Mouse (Mus musculus) liver, embryonic 12.5 days (tissue): ENCODE data around the gene Ren1. TPM values are rescaled to one million over a fixed set of nuclear protein-coding genes. Genes with fewer than 3 reads are reported as not detected.
A peak's percentile ranks its signal among the peaks of the same experiment; 100 is the strongest.

Experiments used
- ATAC-seq: fragments of 200-750 bp; cut with Nextera tagmentation; 2 replicates; pipeline ENCODE4 v1.8.0; 2017; ENCODE audit warnings: moderate number of reproducible peaks, mild to moderate bottlenecking, moderate library complexity
- H3K27ac ChIP-seq: fragments of 300-500 bp; sonication (generic); 2 replicates; pipeline ENCODE4 v1.5.1; 2016; ENCODE audit warnings: mild to moderate bottlenecking
- H3K27me3 ChIP-seq: fragments of 300-500 bp; sonication (generic); replicated peaks from 2 replicates; pipeline ENCODE4 v1.6.1; 2016; ENCODE audit warnings: mild to moderate bottlenecking, moderate library complexity
- H3K36me3 ChIP-seq: fragments of 300-500 bp; sonication (generic); 2 replicates; pipeline ENCODE4 v1.6.1; 2016; ENCODE audit warnings: mild to moderate bottlenecking, moderate library complexity
- H3K4me1 ChIP-seq: fragments of 300-500 bp; sonication (generic); 2 replicates; pipeline ENCODE4 v1.6.1; 2016
- H3K4me2 ChIP-seq: fragments of 300-500 bp; sonication (generic); 2 replicates; pipeline ENCODE4 v1.6.1; 2016; ENCODE audit warnings: mild to moderate bottlenecking, moderate library complexity
- H3K4me3 ChIP-seq: fragments of 300-500 bp; sonication (generic); 2 replicates; pipeline ENCODE4 v1.5.1; 2016; ENCODE audit warnings: mild to moderate bottlenecking, moderate library complexity
- H3K9ac ChIP-seq: fragments of 300-500 bp; sonication (generic); 2 replicates; pipeline ENCODE4 v1.6.1; 2016; ENCODE audit warnings: mild to moderate bottlenecking, moderate library complexity
- H3K9me3 ChIP-seq: fragments of 300-500 bp; sonication (generic); replicated peaks from 2 replicates; pipeline ENCODE4 v1.6.1; 2016; ENCODE audit warnings: mild to moderate bottlenecking, moderate library complexity
- WGBS: fragments of 180-500 bp; shearing (Covaris S2); methylation state at CpG from one replicate; pipeline ENCODE4 v1.1.7; 2016; ENCODE audit not compliant: insufficient replicate concordance; 5-methylcytosine and 5-hydroxymethylcytosine counted together
- polyA plus RNA-seq: library from polyadenylated mRNA; unstranded; fragments of >200 nt; fragmentation: Nextera tagmentation; extraction: Ambion mirVana; gene quantifications from 2 replicates; pipeline ENCODE4 v1.2.1, GENCODE M21; 2016

The Ren1 gene
- polyA plus RNA-seq, 1 experiment from 2014 or later: 0.39 TPM

- no peak for ATAC-seq
- no peak overlapping the region for H3K9ac ChIP-seq
Observed at GRCm38 (mm10) chr1:133382008-133382407, 31.7 kb downstream of the Ren1 start.

DNA sequence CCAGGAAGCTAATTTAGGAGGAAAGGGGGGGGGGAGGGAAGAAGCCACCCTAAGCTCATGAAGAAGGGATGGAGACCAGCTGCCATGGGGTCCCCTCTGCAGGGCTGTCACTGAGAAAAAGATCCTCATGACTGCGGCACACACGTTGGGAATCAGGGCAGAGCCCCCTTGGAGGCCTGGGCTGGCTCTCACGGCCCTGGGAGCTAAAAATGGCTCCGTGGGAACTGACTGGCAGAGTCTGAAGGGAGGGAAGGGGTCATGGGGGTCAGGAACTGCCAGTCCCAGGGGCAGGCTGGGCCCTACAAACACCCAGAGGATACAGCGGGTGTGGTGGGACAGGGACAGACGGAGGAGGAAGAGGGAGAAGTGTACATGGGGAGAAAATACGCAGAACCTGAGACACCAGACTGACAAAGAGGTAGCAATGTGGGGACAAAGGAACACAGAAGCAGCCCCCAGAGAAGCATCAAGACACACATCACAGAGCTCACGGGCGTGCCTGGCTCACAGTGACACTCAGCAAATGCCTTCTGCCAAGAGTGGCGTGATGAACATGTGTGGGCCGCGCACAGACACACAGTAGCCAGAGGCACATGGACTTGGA lies 32.3 kb downstream of the Ren1 start:
- Histone ChIP-seq H3K4me1 (peaks cover 17% of the 10 kb centered on the region), H3K27me3 (no peaks in the 10 kb centered on the region), H3K4me3 (no peak overlapping the region), H3K9ac (no peak overlapping the region), H3K4me2 (no peak overlapping the region), H3K9me3 (no peaks in the 10 kb centered on the region), H3K36me3 (peaks cover 8% of the 10 kb centered on the region; the same call in 1 of the 2 replicates), H3K27ac (no peak overlapping the region)
- 66% methylated on average over 12 of the region's 12 CpGs for WGBS
- no peak for ATAC-seq

More at GRCm38 (mm10) chr1:133382008-133382407, 31.7 kb downstream of the Ren1 start:
- 10% methylated on average over 9 of the region's 9 CpGs for WGBS
- H3K4me1 ChIP-seq: peaks cover 11% of the 10 kb centered on the region; the same call in 1 of the 2 replicates
- H3K27me3 ChIP-seq: no peaks in the 10 kb centered on the region
- H3K27ac ChIP-seq: no peak overlapping the region
- H3K4me3 ChIP-seq: no peak overlapping the region
- no peaks in the 10 kb centered on the region for H3K9me3 ChIP-seq
- H3K4me2 ChIP-seq: no peak overlapping the region
- H3K36me3 ChIP-seq: peaks cover 8% of the 10 kb centered on the region; the same call in 1 of the 2 replicates

DNA sequence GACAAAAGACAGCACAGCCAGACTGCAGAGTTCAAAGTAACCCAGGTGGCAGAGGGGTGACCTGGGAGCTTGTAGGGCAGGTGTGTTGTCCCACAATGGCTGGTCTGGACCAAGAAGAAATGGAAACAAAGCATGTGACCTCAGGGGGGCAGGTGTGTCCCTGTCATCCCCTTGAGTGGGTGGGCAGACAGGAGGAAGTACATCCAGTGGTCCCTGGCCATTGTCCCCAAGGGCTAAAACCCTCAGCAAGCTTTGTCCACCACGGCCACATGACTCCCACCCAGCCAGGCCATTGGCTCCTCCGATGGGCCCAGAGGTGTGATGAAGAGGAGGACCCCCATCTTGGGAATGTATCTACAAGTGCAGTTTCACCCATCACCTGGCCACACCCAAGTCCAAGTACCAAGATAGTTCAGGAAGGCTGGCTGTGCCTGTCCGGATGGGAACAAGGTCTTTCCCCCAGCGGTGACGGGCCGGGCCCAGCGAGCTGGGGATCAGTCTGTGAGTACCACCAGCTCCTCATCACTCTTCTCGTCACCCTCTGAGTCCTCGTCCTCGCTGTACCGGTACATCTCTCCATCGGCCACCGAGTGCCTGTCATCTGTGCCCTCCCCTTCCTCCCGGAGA lies 33.0 kb downstream of the Ren1 start:
- H3K27ac ChIP-seq: no peak overlapping the region
- H3K4me2 ChIP-seq: no peak overlapping the region
- H3K27me3 ChIP-seq: no peaks in the 10 kb centered on the region
- H3K4me3 ChIP-seq: no peak overlapping the region
- no peak for ATAC-seq
- no peak overlapping the region for H3K9ac ChIP-seq
- 87% methylated on average over 14 of the region's 14 CpGs for WGBS
- H3K36me3 ChIP-seq: peaks cover 8% of the 10 kb centered on the region; the same call in 1 of the 2 replicates
- peaks cover 21% of the 10 kb centered on the region for H3K4me1 ChIP-seq
- no peaks in the 10 kb centered on the region for H3K9me3 ChIP-seq

GRCm38 (mm10) chr1:133385506-133385905 lies 35.2 kb downstream of the Ren1 start:
- WGBS: 24% methylated on average over 9 of the region's 9 CpGs
- Histone ChIP-seq H3K9me3 (no peaks in the 10 kb centered on the region), H3K4me3 (peak overlapping the region; percentile 4; the same call in 1 of the 2 replicates), H3K27me3 (no peaks in the 10 kb centered on the region), H3K36me3 (peaks cover 17% of the 10 kb centered on the region), H3K4me2 (peak overlapping the region; percentile 40), H3K4me1 (peaks cover 17% of the 10 kb centered on the region), H3K9ac (peak overlapping the region; percentile 24; the same call in 1 of the 2 replicates), H3K27ac (no peak overlapping the region)
- ATAC-seq: 0 out of 2 replicates have a peak, but pooled peaks have one; percentile 19

- peaks cover 17% of the 10 kb centered on the region for H3K4me1 ChIP-seq
- peaks cover 24% of the 10 kb centered on the region for H3K36me3 ChIP-seq
- 69% methylated on average over 11 of the region's 11 CpGs for WGBS
- H3K9ac ChIP-seq: no peak overlapping the region
- H3K4me2 ChIP-seq: peak overlapping the region; percentile 40
- no peak overlapping the region for H3K4me3 ChIP-seq
- no peaks in the 10 kb centered on the region for H3K9me3 ChIP-seq
- no peak for ATAC-seq
- no peaks in the 10 kb centered on the region for H3K27me3 ChIP-seq
- H3K27ac ChIP-seq: no peak overlapping the region
Observed at GRCm38 (mm10) chr1:133386209-133386608, 35.9 kb downstream of the Ren1 start.

- Histone ChIP-seq H3K4me1 (peaks cover 17% of the 10 kb centered on the region), H3K36me3 (peaks cover 38% of the 10 kb centered on the region), H3K9ac (no peak overlapping the region), H3K27me3 (no peaks in the 10 kb centered on the region), H3K4me2 (no peak overlapping the region), H3K4me3 (no peak overlapping the region), H3K27ac (no peak overlapping the region), H3K9me3 (no peaks in the 10 kb centered on the region)
- peak; percentile 41; the same call in 1 of the 2 replicates for ATAC-seq
- WGBS: 65% methylated on average over 19 of the region's 19 CpGs
Observed at GRCm38 (mm10) chr1:133387539-133388268, 37.4 kb downstream of the Ren1 start.

- Histone ChIP-seq H3K4me1 (peaks cover 4% of the 10 kb centered on the region; the same call in 1 of the 2 replicates), H3K27ac (no peak overlapping the region), H3K9me3 (no peaks in the 10 kb centered on the region), H3K4me2 (no peak overlapping the region), H3K9ac (no peak overlapping the region), H3K4me3 (no peak overlapping the region), H3K36me3 (peaks cover 24% of the 10 kb centered on the region), H3K27me3 (no peaks in the 10 kb centered on the region)
- WGBS: 60% methylated on average over 4 of the region's 4 CpGs
- ATAC-seq: no peak
Observed at GRCm38 (mm10) chr1:133394702-133395101, 44.4 kb downstream of the Ren1 start.

GRCm38 (mm10) chr1:133396693-133397092 lies 46.4 kb downstream of the Ren1 start:
- Histone ChIP-seq H3K4me3 (no peak overlapping the region), H3K9me3 (no peaks in the 10 kb centered on the region), H3K4me2 (no peak overlapping the region), H3K27me3 (no peaks in the 10 kb centered on the region), H3K9ac (no peak overlapping the region), H3K27ac (no peak overlapping the region), H3K36me3 (peaks cover 9% of the 10 kb centered on the region), H3K4me1 (peaks cover 4% of the 10 kb centered on the region; the same call in 1 of the 2 replicates)
- no peak for ATAC-seq
- 70% methylated on average over 5 of the region's 5 CpGs for WGBS

DNA sequence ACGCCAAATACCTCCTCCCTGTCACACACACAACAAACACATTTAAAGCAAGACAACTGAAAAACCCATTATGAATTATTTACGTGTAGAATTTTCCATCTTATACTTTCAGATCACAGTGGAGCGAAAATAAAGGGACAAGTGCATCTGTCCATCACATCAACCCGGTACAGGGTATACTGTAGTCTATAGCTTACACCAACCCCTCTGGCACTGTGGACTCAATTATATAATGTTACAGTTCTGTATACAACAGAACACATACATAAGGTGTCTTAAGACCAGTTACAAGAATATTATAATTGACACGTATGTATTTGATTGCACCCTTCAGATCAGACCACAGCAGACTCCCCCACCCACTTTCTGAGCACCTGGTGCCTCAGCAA lies 46.8 kb downstream of the Ren1 start:
- no peak overlapping the region for H3K9ac ChIP-seq
- peaks cover 4% of the 10 kb centered on the region; the same call in 1 of the 2 replicates for H3K4me1 ChIP-seq
- H3K9me3 ChIP-seq: no peaks in the 10 kb centered on the region
- no peak overlapping the region for H3K4me3 ChIP-seq
- no peak overlapping the region for H3K27ac ChIP-seq
- no peak overlapping the region for H3K4me2 ChIP-seq
- WGBS: 65% methylated on average over 5 of the region's 5 CpGs
- H3K27me3 ChIP-seq: no peaks in the 10 kb centered on the region
- ATAC-seq: no peak
- H3K36me3 ChIP-seq: peaks cover 5% of the 10 kb centered on the region

- 39% methylated on average over 17 of the region's 17 CpGs for WGBS
- Histone ChIP-seq H3K36me3 (no peaks in the 10 kb centered on the region; the same call in 1 of the 2 replicates), H3K9me3 (no peaks in the 10 kb centered on the region), H3K4me2 (no peak overlapping the region), H3K4me1 (peaks cover 4% of the 10 kb centered on the region; the same call in 1 of the 2 replicates), H3K27me3 (no peaks in the 10 kb centered on the region), H3K9ac (no peak overlapping the region), H3K4me3 (no peak overlapping the region), H3K27ac (no peak overlapping the region)
- ATAC-seq: no peak
Observed at GRCm38 (mm10) chr1:133397483-133398237, 47.4 kb downstream of the Ren1 start.

DNA sequence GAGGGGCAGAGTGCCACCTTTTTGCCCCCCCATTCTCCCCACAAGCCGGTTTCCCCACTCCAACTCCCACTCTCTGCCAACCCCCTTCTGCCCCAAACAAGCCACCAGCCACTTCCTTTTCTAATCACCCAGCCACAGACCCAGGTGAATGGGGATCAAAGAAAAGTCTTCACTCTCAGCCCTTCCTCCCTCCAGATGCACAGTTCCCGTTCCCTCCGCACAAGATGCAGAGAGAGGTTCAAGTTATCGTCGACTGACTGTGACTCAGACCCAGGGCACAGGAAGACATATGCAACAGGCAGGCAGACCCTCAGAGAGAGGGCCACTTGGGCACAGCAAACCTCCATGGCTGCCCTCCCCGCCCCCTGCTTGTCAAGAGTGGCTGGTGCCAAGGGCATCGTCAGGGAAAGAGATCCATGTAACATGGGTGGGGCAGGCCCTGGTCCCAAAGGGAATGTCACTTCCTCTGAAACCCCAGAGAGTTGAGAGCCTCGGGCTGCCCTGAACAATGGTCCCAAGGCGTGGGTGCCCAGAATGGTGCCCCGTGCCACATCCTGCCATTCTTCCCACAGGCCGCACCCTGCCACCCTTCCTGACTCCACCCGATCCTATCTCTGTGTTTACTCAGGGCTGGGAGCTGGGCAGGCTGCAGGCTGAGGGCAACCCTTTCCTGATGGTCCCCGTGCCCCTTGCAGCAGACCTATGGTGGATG lies 49.9 kb downstream of the Ren1 start:
- H3K27me3 ChIP-seq: no peaks in the 10 kb centered on the region
- H3K27ac ChIP-seq: no peak overlapping the region

More for the DNA sequence above, 49.9 kb downstream of the Ren1 start:
- Histone ChIP-seq H3K9me3 (no peaks in the 10 kb centered on the region), H3K9ac (no peak overlapping the region), H3K36me3 (no peaks in the 10 kb centered on the region), H3K4me3 (no peak overlapping the region), H3K4me1 (peaks cover 4% of the 10 kb centered on the region; the same call in 1 of the 2 replicates), H3K4me2 (no peak overlapping the region)
- ATAC-seq: no peak
- 52% methylated on average over 13 of the region's 13 CpGs for WGBS
